Mouse (Mus musculus) C2C12 (cell line): ENCODE results near the gene Rcc2.

Experiments used
- CTCF ChIP-seq: IDR thresholded peaks from one replicate; pipeline ENCODE4 v1.5.1; 2011; ENCODE audit not compliant: control insufficient read depth, insufficient read depth, insufficient read length
- MAX ChIP-seq: IDR thresholded peaks from one replicate; pipeline ENCODE4 v1.6.1; 2011; ENCODE audit warnings: mild to moderate bottlenecking, control low read depth
- MYOG ChIP-seq: IDR thresholded peaks from one replicate; pipeline ENCODE4 v1.6.1; 2011; ENCODE audit not compliant: control insufficient read depth, insufficient read length; ENCODE audit errors: extremely low read depth
- USF1 ChIP-seq: IDR thresholded peaks from one replicate; pipeline ENCODE4 v1.6.1; 2011; ENCODE audit warnings: low read depth, mild to moderate bottlenecking, control low read depth, moderate library complexity

GRCm38 (mm10) chr4:140747978-140748377 lies 47.6 kb downstream of the Rcc2 start:
- TF ChIP-seq MAX (no peak), CTCF (no peak), MYOG (no peak), USF1 (no peak)
